Mouse (Mus musculus) mouse trophoblast stem cell (cell line): ENCODE measurements around the gene Bloc1s1.

Source experiments
- in situ Hi-C, 2 experiments: fragments of 300-500 bp; cut with MseI, MboI; formaldehyde crosslinking; loops; 2 replicates in 1 of 2; 3 replicates in 1 of 2; pipeline ENCODE4 v1.15.1; 2025

Gene Bloc1s1

GRCm38 (mm10) chr10:128910066-128910841, 13.6 kb downstream of the Bloc1s1 start:
- in situ Hi-C loops: loop anchor here in 1 of 2 experiments (10.0 kb wide), 1 partner anchor 65 kb away; no protein-coding TSS in a partner anchor

- in situ Hi-C loops: loop anchor here in 1 of 2 experiments (10.0 kb wide), 1 partner anchor 65 kb away; no protein-coding TSS in a partner anchor
These were observed 14.2 kb downstream of the Bloc1s1 start for GRCm38 (mm10) chr10:128909567-128910028.

- in situ Hi-C loops: no loop called here
These were observed 14.9 kb downstream of the Bloc1s1 start for GRCm38 (mm10) chr10:128908778-128909448.

- in situ Hi-C loops: no loop called here
These were observed 19.0 kb downstream of the Bloc1s1 start for GRCm38 (mm10) chr10:128904812-128905211.

- in situ Hi-C loops: no loop called here
These were observed 21.3 kb downstream of the Bloc1s1 start for GRCm38 (mm10) chr10:128902409-128902988.

- in situ Hi-C loops: no loop called here
These were observed 22.4 kb downstream of the Bloc1s1 start for GRCm38 (mm10) chr10:128901409-128901808.

GRCm38 (mm10) chr10:128900698-128901097, 23.1 kb downstream of the Bloc1s1 start, which contains the start of gene Cd63:
Gene Cd63 (plus strand): TSS chr10:128900989.
- in situ Hi-C loops: no loop called here

GRCm38 (mm10) chr10:128899759-128900490, 23.9 kb downstream of the Bloc1s1 start:
- in situ Hi-C loops: no loop called here

GRCm38 (mm10) chr10:128897501-128897900, 26.3 kb downstream of the Bloc1s1 start:
- in situ Hi-C loops: no loop called here

- in situ Hi-C loops: no loop called here
These were observed 27.0 kb downstream of the Bloc1s1 start for GRCm38 (mm10) chr10:128896807-128897206.

- in situ Hi-C loops: no loop called here
These were observed 27.7 kb downstream of the Bloc1s1 start for GRCm38 (mm10) chr10:128895952-128896693.

- in situ Hi-C loops: no loop called here
These were observed 28.4 kb downstream of the Bloc1s1 start for GRCm38 (mm10) chr10:128895437-128895836.

- in situ Hi-C loops: no loop called here
These were observed 31.6 kb downstream of the Bloc1s1 start for GRCm38 (mm10) chr10:128892246-128892645.

- in situ Hi-C loops: no loop called here
These were observed 32.3 kb downstream of the Bloc1s1 start, which contains the start of gene Gdf11 for GRCm38 (mm10) chr10:128891296-128892094. Gene Gdf11 (minus strand): TSS chr10:128891718.

GRCm38 (mm10) chr10:128890383-128891295, 33.2 kb downstream of the Bloc1s1 start:
- in situ Hi-C loops: no loop called here

- in situ Hi-C loops: no loop called here
These were observed 34.0 kb downstream of the Bloc1s1 start for GRCm38 (mm10) chr10:128889846-128890245.

- in situ Hi-C loops: no loop called here
These were observed 34.7 kb downstream of the Bloc1s1 start for GRCm38 (mm10) chr10:128888941-128889827.

GRCm38 (mm10) chr10:128882067-128882466, 41.8 kb downstream of the Bloc1s1 start:
- in situ Hi-C loops: no loop called here
